Mouse (Mus musculus) liver, postnatal 0 days (tissue): Measurements from ENCODE around the gene Col20a1. TPM values are rescaled to one million over a fixed set of nuclear protein-coding genes. Genes with fewer than 3 reads are reported as not detected.

Experiments
- ATAC-seq: fragments of 200-750 bp; cut with Nextera tagmentation; 2 replicates; pipeline ENCODE4 v1.8.0; 2017; ENCODE audit warnings: mild to moderate bottlenecking, moderate library complexity
- DNase-seq: peaks from one replicate; pipeline ENCODE4 v3.0.0-alpha.2; 2016
- H3K27ac ChIP-seq: fragments of 300-500 bp; sonication (generic); 2 replicates; pipeline ENCODE4 v1.5.1; 2014; ENCODE audit warnings: antibody characterized with exemption, moderate library complexity, mild to moderate bottlenecking, low read depth
- H3K27me3 ChIP-seq: fragments of 300-500 bp; sonication (generic); 2 replicates; pipeline ENCODE4 v1.6.1; 2014; ENCODE audit warnings: low read length, control low read depth, mixed read lengths; ENCODE audit not compliant: insufficient read depth
- H3K36me3 ChIP-seq: fragments of 300-500 bp; sonication (generic); replicated peaks from 2 replicates; pipeline ENCODE4 v1.6.1; 2014; ENCODE audit warnings: mild to moderate bottlenecking, control low read depth, low read length, moderate library complexity, mixed read lengths; ENCODE audit not compliant: insufficient read depth
- H3K4me1 ChIP-seq: fragments of 300-500 bp; sonication (generic); 2 replicates; pipeline ENCODE4 v1.6.1; 2014; ENCODE audit warnings: antibody characterized with exemption, mild to moderate bottlenecking, control low read depth; ENCODE audit not compliant: insufficient read depth
- H3K4me2 ChIP-seq: fragments of 300-500 bp; sonication (generic); 2 replicates; pipeline ENCODE4 v1.6.1; 2014; ENCODE audit warnings: low read depth, mild to moderate bottlenecking, low read length, moderate library complexity, mixed read lengths
- H3K4me3 ChIP-seq: fragments of 300-500 bp; sonication (generic); 2 replicates; pipeline ENCODE4 v1.5.1; 2014; ENCODE audit warnings: low read depth, low read length
- H3K9ac ChIP-seq: fragments of 300-500 bp; sonication (generic); replicated peaks from 2 replicates; pipeline ENCODE4 v1.6.1; 2014; ENCODE audit warnings: mild to moderate bottlenecking, moderate library complexity
- H3K9me3 ChIP-seq: fragments of 300-500 bp; sonication (generic); 2 replicates; pipeline ENCODE4 v1.6.1; 2016; ENCODE audit warnings: mild to moderate bottlenecking, control low read depth, low read length, mixed read lengths
- CTCF ChIP-seq: sonication (generic); IDR thresholded peaks from 2 replicates; pipeline ENCODE4 v1.5.1; 2016; ENCODE audit warnings: antibody characterized with exemption, low read depth
- EP300 ChIP-seq: IDR thresholded peaks from 2 replicates; pipeline ENCODE4 v1.6.1; 2016; ENCODE audit warnings: antibody characterized with exemption, low read depth, mild to moderate bottlenecking
- WGBS: fragments of 180-500 bp; shearing (Covaris S2); extraction: QIAGEN DNeasy Blood & Tissue Kit; methylation state at CpG from one replicate; pipeline ENCODE4 v1.1.7; 2014; ENCODE audit not compliant: insufficient replicate concordance; 5-methylcytosine and 5-hydroxymethylcytosine counted together
- polyA plus RNA-seq: library from polyadenylated mRNA; unstranded; fragments of >200 nt; fragmentation: Nextera tagmentation; extraction: Ambion mirVana; gene quantifications from 2 replicates; pipeline ENCODE4 v1.2.1, GENCODE M21; 2015

The Col20a1 gene
- polyA plus RNA-seq, 1 experiment from 2014 or later, result 0.12 TPM

- Histone ChIP-seq H3K9ac (no peak overlapping the region), H3K4me3 (no peak overlapping the region), H3K27me3 (peaks cover 44% of the 10 kb centered on the region), H3K9me3 (no peaks in the 10 kb centered on the region), H3K4me2 (no peak overlapping the region), H3K4me1 (peaks cover 4% of the 10 kb centered on the region; the same call in 1 of the 2 replicates), H3K27ac (no peak overlapping the region), H3K36me3 (no peaks in the 10 kb centered on the region)
- no peak for DNase-seq
- no peak for TF ChIP-seq CTCF
- TF ChIP-seq EP300, result no peak
- 62% methylated on average over 6 of the region's 6 CpGs for WGBS
- no peak for ATAC-seq
Measured at GRCm38 (mm10) chr2:181036561-181036960, 50.2 kb downstream of the Col20a1 start.

GRCm38 (mm10) chr2:181038644-181039355 lies 52.5 kb downstream of the Col20a1 start:
- no peak for TF ChIP-seq CTCF
- no peak for TF ChIP-seq EP300
- DNase-seq, result no peak
- Histone ChIP-seq H3K9me3 (no peaks in the 10 kb centered on the region), H3K27ac (no peak overlapping the region), H3K36me3 (no peaks in the 10 kb centered on the region), H3K4me3 (peak overlapping the region; percentile 41), H3K4me2 (peak overlapping the region; percentile 70), H3K27me3 (peaks cover 46% of the 10 kb centered on the region), H3K4me1 (peaks cover 9% of the 10 kb centered on the region), H3K9ac (no peak overlapping the region)
- no peak for ATAC-seq
- 3% methylated on average over 43 of the region's 63 CpGs for WGBS

- H3K4me1 ChIP-seq, result peaks cover 9% of the 10 kb centered on the region
- peak overlapping the region; percentile 70 for H3K4me2 ChIP-seq
- no peaks in the 10 kb centered on the region for H3K9me3 ChIP-seq
- no peak for TF ChIP-seq EP300
- TF ChIP-seq CTCF, result no peak
- no peak overlapping the region for H3K27ac ChIP-seq
- no peaks in the 10 kb centered on the region for H3K36me3 ChIP-seq
- H3K4me3 ChIP-seq, result peak overlapping the region; percentile 41
- no peak for ATAC-seq
- peaks cover 46% of the 10 kb centered on the region for H3K27me3 ChIP-seq
- 1% methylated on average over 14 of the region's 16 CpGs for WGBS
- no peak for DNase-seq
- no peak overlapping the region for H3K9ac ChIP-seq
Measured at GRCm38 (mm10) chr2:181039356-181039680, 53.0 kb downstream of the Col20a1 start.

GRCm38 (mm10) chr2:181041941-181042340 lies 55.6 kb downstream of the Col20a1 start:
- WGBS, result 12% methylated on average over 7 of the region's 7 CpGs
- H3K27me3 ChIP-seq, result peaks cover 40% of the 10 kb centered on the region
- DNase-seq, result peak; percentile 36

GRCm38 (mm10) chr2:181042376-181042775 lies 56.0 kb downstream of the Col20a1 start:
- Histone ChIP-seq H3K4me1 (peaks cover 11% of the 10 kb centered on the region), H3K4me3 (no peak overlapping the region), H3K9ac (no peak overlapping the region), H3K4me2 (no peak overlapping the region), H3K9me3 (no peaks in the 10 kb centered on the region), H3K27me3 (peaks cover 36% of the 10 kb centered on the region), H3K36me3 (no peaks in the 10 kb centered on the region), H3K27ac (no peak overlapping the region)
- peak; percentile 41; the same call in 1 of the 2 replicates for ATAC-seq
- TF ChIP-seq EP300, result no peak
- TF ChIP-seq CTCF, result no peak
- DNase-seq, result no peak

More at GRCm38 (mm10) chr2:181041941-181042340, 55.6 kb downstream of the Col20a1 start:
- Histone ChIP-seq H3K4me2 (no peak overlapping the region), H3K9ac (no peak overlapping the region), H3K9me3 (no peaks in the 10 kb centered on the region), H3K36me3 (no peaks in the 10 kb centered on the region), H3K4me3 (no peak overlapping the region), H3K4me1 (peaks cover 11% of the 10 kb centered on the region), H3K27ac (no peak overlapping the region)
- TF ChIP-seq EP300, result no peak
- TF ChIP-seq CTCF, result no peak
- peak; percentile 65 for ATAC-seq

GRCm38 (mm10) chr2:181043437-181043836 lies 57.1 kb downstream of the Col20a1 start, which contains the start of gene Chrna4:
Gene Chrna4 (minus strand): TSS chr2:181043546.
- TF ChIP-seq CTCF (no peak), EP300 (no peak)
- H3K4me1 ChIP-seq, result peaks cover 11% of the 10 kb centered on the region
- no peak within 1 kb of the TSS for H3K27ac ChIP-seq
- no peak within 1 kb of the TSS for H3K4me2 ChIP-seq
- no peak within 1 kb of the TSS for H3K9ac ChIP-seq
- H3K36me3 ChIP-seq, result no peaks in the 10 kb centered on the region
- H3K9me3 ChIP-seq, result no peaks in the 10 kb centered on the region
- WGBS, result 47% methylated on average over 3 of the region's 3 CpGs
- no peak within 1 kb of the TSS for H3K4me3 ChIP-seq
- ATAC-seq, result peak; percentile 80
- H3K27me3 ChIP-seq, result peaks cover 25% of the 10 kb centered on the region
- peak; percentile 40 for DNase-seq
